Mouse (Mus musculus) small intestine, adult 2 months (tissue): ENCODE data around the gene Cald1.

Source experiments
- CTCF ChIP-seq: fragments of 200-500 bp; IDR thresholded peaks from 2 replicates; pipeline ENCODE4 v1.5.1; 2012; ENCODE audit warnings: low read depth, mild to moderate bottlenecking, control low read depth, inconsistent platforms, low read length, moderate library complexity, mixed read lengths; ENCODE audit not compliant: insufficient replicate concordance, insufficient read length; ENCODE audit errors: extremely low read depth
- POLR2A ChIP-seq: fragments of 200-500 bp; IDR thresholded peaks from 2 replicates; pipeline ENCODE4 v1.6.1; 2012; ENCODE audit warnings: low read depth, mild to moderate bottlenecking, control low read depth, inconsistent platforms, low read length, moderate library complexity

GRCm38 (mm10) chr6:34782493-34782892 is 184.2 kb downstream of the Cald1 start:
- no peak for TF ChIP-seq POLR2A
- no peak for TF ChIP-seq CTCF
